Comparison of ENCODE assay signal across 20 mouse cellular contexts in genomic region chr2:166085780-166086179, GRCm38 (mm10).
DNase-seq lines count a peak whose midpoint lies in the region; ATAC-seq lines count a peak whose summit lies in the region.
"Had no signal": no experiment of that assay in that cellular context is flagged by ENCODE, and none has a peak within 500 bp of the region (broad histone marks: within the 10 kb centered on the region; RNA-seq: fewer than 3 reads in every experiment).

No protein-coding gene starts in this region.

- H3K27me3 ChIP-seq in midbrain, embryonic 15.5 days (replicated peaks): 0 out of 2 replicates have a peak, but pooled peaks cover 3% of the 10 kb centered on the region
- no peaks in the 10 kb centered on the region for H3K27me3 ChIP-seq in midbrain, embryonic 11.5 days (ENCODE audit: control insufficient read depth, insufficient read depth, low read length)
- H3K27me3 ChIP-seq in embryonic facial prominence, embryonic 10.5 days (replicated peaks; ENCODE audit: low read depth, poor library complexity, severe bottlenecking): no peaks in the 10 kb centered on the region
- H3K27me3 ChIP-seq in limb, embryonic 15.5 days: no peaks in the 10 kb centered on the region
- H3K27me3 ChIP-seq: forebrain, embryonic 12.5 days; forebrain, embryonic 15.5 days; heart, embryonic 15.5 days had no signal

- H3K36me3 ChIP-seq in midbrain, embryonic 15.5 days (replicated peaks): 0 out of 2 replicates have a peak, but pooled peaks cover 4% of the 10 kb centered on the region
- no peaks in the 10 kb centered on the region for H3K36me3 ChIP-seq in midbrain, embryonic 11.5 days (ENCODE audit: control insufficient read depth, insufficient read depth, low read length)
- peaks cover 97% of the 10 kb centered on the region for H3K36me3 ChIP-seq in embryonic facial prominence, embryonic 10.5 days (replicated peaks)
- peaks cover 66% of the 10 kb centered on the region for H3K36me3 ChIP-seq in limb, embryonic 15.5 days
- H3K36me3 ChIP-seq: forebrain, embryonic 15.5 days had no signal

- no peak overlapping the region for H3K4me2 ChIP-seq in midbrain, embryonic 15.5 days
- no peak overlapping the region for H3K4me2 ChIP-seq in midbrain, embryonic 11.5 days
- H3K4me2 ChIP-seq in limb, embryonic 15.5 days: no peak overlapping the region
- H3K4me2 ChIP-seq: forebrain, embryonic 12.5 days; forebrain, embryonic 15.5 days; heart, embryonic 11.5 days; heart, embryonic 15.5 days; hindbrain, embryonic 14.5 days had no signal

- 90% methylated on average over 10 of the region's 10 CpGs for WGBS in midbrain, embryonic 15.5 days
- WGBS in midbrain, embryonic 11.5 days: 93% methylated on average over 10 of the region's 10 CpGs
- 89% methylated on average over 10 of the region's 10 CpGs for WGBS in embryonic facial prominence, embryonic 10.5 days
- WGBS in limb, embryonic 15.5 days: 90% methylated on average over 10 of the region's 10 CpGs

- H3K27ac ChIP-seq in midbrain, embryonic 15.5 days: no peak overlapping the region
- no peak overlapping the region for H3K27ac ChIP-seq in midbrain, embryonic 11.5 days (ENCODE audit: low read depth, low read length)
- peak overlapping the region; percentile 35; the same call in 1 of the 2 replicates for H3K27ac ChIP-seq in embryonic facial prominence, embryonic 10.5 days (replicated peaks)
- H3K27ac ChIP-seq in limb, embryonic 15.5 days: 0 out of 2 replicates have a peak overlapping the region, but pooled peaks have one; percentile 2
- H3K27ac ChIP-seq: forebrain, embryonic 15.5 days; heart, adult 2 months; heart, embryonic 15.5 days; hindbrain, embryonic 14.5 days; hindbrain, postnatal 0 days had no signal

- H3K4me1 ChIP-seq in midbrain, embryonic 15.5 days: peaks cover 13% of the 10 kb centered on the region; the same call in 1 of the 2 replicates
- H3K4me1 ChIP-seq in midbrain, embryonic 11.5 days (ENCODE audit: control insufficient read depth, insufficient read depth, low read length): peaks cover 4% of the 10 kb centered on the region; the same call in 1 of the 2 replicates
- peaks cover 37% of the 10 kb centered on the region for H3K4me1 ChIP-seq in embryonic facial prominence, embryonic 10.5 days
- H3K4me1 ChIP-seq in limb, embryonic 15.5 days: peaks cover 20% of the 10 kb centered on the region
- H3K4me1 ChIP-seq: forebrain, embryonic 15.5 days had no signal

- ATAC-seq in midbrain, embryonic 15.5 days (replicated peaks): peak; percentile 18; the same call in 1 of the 2 replicates
- no peak for ATAC-seq in midbrain, embryonic 11.5 days (ENCODE audit: low FRiP score)
- no peak for ATAC-seq in limb, embryonic 15.5 days (ENCODE audit: insufficient number of reproducible peaks, low FRiP score, low TSS enrichment, low read depth)
- ATAC-seq: forebrain, embryonic 15.5 days; hindbrain, postnatal 0 days; inflammation-experienced regulatory T-cells, adult 6 months; intestine, embryonic 16.5 days had no signal

- intact Hi-C loops in heart, postnatal 10 days (cut with DNase I): loop anchor here (1.0 to 10.0 kb wide), 4 partner anchors 69 to 699 kb away; partner anchors contain the start of gene Sulf2
- intact Hi-C loops in gastrocnemius, postnatal 36 days (cut with DNase I): loop anchor here (5.0 to 10.0 kb wide), 2 partner anchors 352 to 699 kb away; no protein-coding TSS in a partner anchor

- no peak overlapping the region for H3K4me3 ChIP-seq in midbrain, embryonic 15.5 days
- H3K4me3 ChIP-seq in midbrain, embryonic 11.5 days (ENCODE audit: low read depth, low read length): no peak overlapping the region
- no peak overlapping the region for H3K4me3 ChIP-seq in embryonic facial prominence, embryonic 10.5 days
- no peak overlapping the region for H3K4me3 ChIP-seq in limb, embryonic 15.5 days
- H3K4me3 ChIP-seq: forebrain, embryonic 12.5 days; forebrain, embryonic 15.5 days; heart, adult 2 months; heart, embryonic 15.5 days had no signal

- H3K9ac ChIP-seq in midbrain, embryonic 15.5 days: no peak overlapping the region
- no peak overlapping the region for H3K9ac ChIP-seq in midbrain, embryonic 11.5 days (ENCODE audit: low read length)
- H3K9ac ChIP-seq in limb, embryonic 15.5 days: no peak overlapping the region
- H3K9ac ChIP-seq: forebrain, embryonic 12.5 days; forebrain, embryonic 15.5 days; heart, embryonic 15.5 days; hindbrain, embryonic 14.5 days had no signal

- H3K9me3 ChIP-seq in midbrain, embryonic 15.5 days: no peaks in the 10 kb centered on the region
- H3K9me3 ChIP-seq in midbrain, embryonic 11.5 days (ENCODE audit: control insufficient read depth, low read length): no peaks in the 10 kb centered on the region
- H3K9me3 ChIP-seq in embryonic facial prominence, embryonic 10.5 days: no peaks in the 10 kb centered on the region
- no peaks in the 10 kb centered on the region for H3K9me3 ChIP-seq in limb, embryonic 15.5 days
- H3K9me3 ChIP-seq: forebrain, embryonic 12.5 days; forebrain, embryonic 15.5 days; heart, embryonic 15.5 days had no signal

- DNase-seq in heart, adult 11 months: peak; percentile 89
- no peak for DNase-seq in heart, postnatal 10 days
- no peak for DNase-seq in midbrain, embryonic 11.5 days (ENCODE audit: low spot score, missing footprints)
- no peak for DNase-seq in embryonic facial prominence, embryonic 10.5 days (ENCODE audit: low spot score)
- DNase-seq in gastrocnemius, postnatal 36 days: no peak
- DNase-seq: cerebellum, adult 11-12 months; cerebellum, postnatal 10 days; embryo, embryonic 11 days; gastrocnemius, postnatal 10 days; heart, adult 2 months had no signal

Comparison
In these comparisons a context has a peak if more than half of its experiments do, and no peak if none do; other contexts are left out.
1. H3K27ac ChIP-seq: peak in embryonic facial prominence, embryonic 10.5 days (single experiment) and limb, embryonic 15.5 days (single experiment); none in midbrain, embryonic 15.5 days (single experiment) and midbrain, embryonic 11.5 days (single experiment).